Mouse (Mus musculus): ENCODE results near the gene Tmem39a. TPM values are rescaled to one million over a fixed set of nuclear protein-coding genes. Genes with fewer than 3 reads are reported as not detected.

Tmem39a gene
- polyA plus RNA-seq, 1 experiment from 2014 or later, result 90.8 TPM

GRCm38 (mm10) chr16:38555988-38556387 is 2.5 kb upstream of the Tmem39a start:
- no peaks in the 10 kb centered on the region for H3K4me1 ChIP-seq
- peaks cover 8% of the 10 kb centered on the region; the same call in 1 of the 2 replicates for H3K27me3 ChIP-seq (replicated peaks)
- no peaks in the 10 kb centered on the region for H3K9me3 ChIP-seq
- 87% methylated on average over 3 of the region's 3 CpGs for whole genome bisulfite sequencing
- no peak overlapping the region for H3K27ac ChIP-seq
- H3K9ac ChIP-seq, result no peak overlapping the region
- ATAC-seq (ENCODE audit: insufficient read depth, low FRiP score, low read depth), result no peak
- no peaks in the 10 kb centered on the region for H3K36me3 ChIP-seq
- no peak overlapping the region for H3K4me3 ChIP-seq (replicated peaks)
- H3K4me2 ChIP-seq, result no peak overlapping the region

- H3K36me3 ChIP-seq, result peaks cover 16% of the 10 kb centered on the region; the same call in 1 of the 2 replicates
- WGBS, result 6% methylated on average over 37 of the region's 37 CpGs
- H3K27ac ChIP-seq, result peak overlapping the region; percentile 80
- H3K4me3 ChIP-seq (replicated peaks), result peak overlapping the region; percentile 93
- peak overlapping the region; percentile 92 for H3K9ac ChIP-seq
- H3K4me2 ChIP-seq, result peak overlapping the region; percentile 56
- H3K9me3 ChIP-seq, result no peaks in the 10 kb centered on the region
- H3K4me1 ChIP-seq, result no peaks in the 10 kb centered on the region
- H3K27me3 ChIP-seq (replicated peaks), result peaks cover 5% of the 10 kb centered on the region; the same call in 1 of the 2 replicates
- ATAC-seq (ENCODE audit: insufficient read depth, low FRiP score, low read depth), result peak; percentile 96
Measured at GRCm38 (mm10) chr16:38562131-38562967, 3.9 kb downstream of the Tmem39a start.

GRCm38 (mm10) chr16:38562968-38563327 is 4.5 kb downstream of the Tmem39a start:
- Histone ChIP-seq H3K4me1 (no peaks in the 10 kb centered on the region), H3K27ac (peak overlapping the region; percentile 80), H3K4me3 (replicated peaks) (peak overlapping the region; percentile 93), H3K36me3 (peaks cover 18% of the 10 kb centered on the region), H3K4me2 (peak overlapping the region; percentile 56), H3K9ac (peak overlapping the region; percentile 92), H3K9me3 (no peaks in the 10 kb centered on the region), H3K27me3 (replicated peaks) (peaks cover 5% of the 10 kb centered on the region; the same call in 1 of the 2 replicates)
- WGBS, result under 1% methylated on average over 25 of the region's 25 CpGs
- no peak for ATAC-seq (ENCODE audit: insufficient read depth, low FRiP score, low read depth)

GRCm38 (mm10) chr16:38563516-38563915 is 5.0 kb downstream of the Tmem39a start:
- no peaks in the 10 kb centered on the region for H3K9me3 ChIP-seq
- H3K27ac ChIP-seq, result no peak overlapping the region
- H3K4me3 ChIP-seq (replicated peaks), result peak overlapping the region; percentile 93
- H3K9ac ChIP-seq, result peak overlapping the region; percentile 92; the same call in 1 of the 2 replicates
- peaks cover 5% of the 10 kb centered on the region; the same call in 1 of the 2 replicates for H3K27me3 ChIP-seq (replicated peaks)
- H3K4me2 ChIP-seq, result peak overlapping the region; percentile 56
- H3K36me3 ChIP-seq, result peaks cover 24% of the 10 kb centered on the region
- no peak for ATAC-seq (ENCODE audit: insufficient read depth, low FRiP score, low read depth)
- no peaks in the 10 kb centered on the region for H3K4me1 ChIP-seq
- WGBS, result 28% methylated on average over 10 of the region's 10 CpGs

GRCm38 (mm10) chr16:38568192-38568591 is 9.7 kb downstream of the Tmem39a start:
- Histone ChIP-seq H3K27me3 (replicated peaks) (no peaks in the 10 kb centered on the region), H3K4me1 (no peaks in the 10 kb centered on the region), H3K9ac (no peak overlapping the region), H3K4me3 (replicated peaks) (no peak overlapping the region), H3K9me3 (no peaks in the 10 kb centered on the region), H3K4me2 (no peak overlapping the region), H3K36me3 (peaks cover 44% of the 10 kb centered on the region), H3K27ac (no peak overlapping the region)
- WGBS, result 94% methylated on average over 5 of the region's 5 CpGs
- ATAC-seq (ENCODE audit: insufficient read depth, low FRiP score, low read depth), result no peak

- Histone ChIP-seq H3K4me1 (no peaks in the 10 kb centered on the region), H3K4me3 (replicated peaks) (no peak overlapping the region), H3K27ac (no peak overlapping the region), H3K9me3 (no peaks in the 10 kb centered on the region), H3K36me3 (peaks cover 41% of the 10 kb centered on the region; the same call in 1 of the 2 replicates), H3K4me2 (no peak overlapping the region), H3K9ac (no peak overlapping the region), H3K27me3 (replicated peaks) (no peaks in the 10 kb centered on the region)
- WGBS, result 99% methylated on average over 3 of the region's 3 CpGs
- ATAC-seq (ENCODE audit: insufficient read depth, low FRiP score, low read depth), result no peak
Measured at GRCm38 (mm10) chr16:38571481-38571880, 13.0 kb downstream of the Tmem39a start.

GRCm38 (mm10) chr16:38584761-38585160 is 26.3 kb downstream of the Tmem39a start:
- 84% methylated on average over 7 of the region's 7 CpGs for WGBS
- H3K4me1 ChIP-seq, result no peaks in the 10 kb centered on the region
- no peak overlapping the region for H3K27ac ChIP-seq
- no peak overlapping the region for H3K4me2 ChIP-seq
- no peaks in the 10 kb centered on the region for H3K9me3 ChIP-seq
- H3K9ac ChIP-seq, result no peak overlapping the region
- H3K36me3 ChIP-seq, result peaks cover 47% of the 10 kb centered on the region
- no peak overlapping the region for H3K4me3 ChIP-seq (replicated peaks)
- ATAC-seq (ENCODE audit: insufficient read depth, low FRiP score, low read depth), result no peak
- no peaks in the 10 kb centered on the region for H3K27me3 ChIP-seq (replicated peaks)

- Histone ChIP-seq H3K9ac (no peak overlapping the region), H3K27me3 (replicated peaks) (no peaks in the 10 kb centered on the region), H3K36me3 (peaks cover 47% of the 10 kb centered on the region), H3K4me3 (replicated peaks) (no peak overlapping the region), H3K9me3 (no peaks in the 10 kb centered on the region), H3K27ac (no peak overlapping the region), H3K4me2 (no peak overlapping the region), H3K4me1 (no peaks in the 10 kb centered on the region)
- ATAC-seq (ENCODE audit: insufficient read depth, low FRiP score, low read depth), result no peak
- WGBS, result 87% methylated on average over 5 of the region's 5 CpGs
Measured at GRCm38 (mm10) chr16:38585186-38585585, 26.7 kb downstream of the Tmem39a start.

GRCm38 (mm10) chr16:38587163-38587562 is 28.7 kb downstream of the Tmem39a start:
- WGBS, result 96% methylated on average over 5 of the region's 5 CpGs
- H3K9ac ChIP-seq, result no peak overlapping the region
- H3K4me3 ChIP-seq (replicated peaks), result no peak overlapping the region
- no peak for ATAC-seq (ENCODE audit: insufficient read depth, low FRiP score, low read depth)
- H3K4me1 ChIP-seq, result no peaks in the 10 kb centered on the region
- H3K27me3 ChIP-seq (replicated peaks), result no peaks in the 10 kb centered on the region
- H3K4me2 ChIP-seq, result no peak overlapping the region
- H3K27ac ChIP-seq, result no peak overlapping the region
- H3K9me3 ChIP-seq, result no peaks in the 10 kb centered on the region
- H3K36me3 ChIP-seq, result peaks cover 49% of the 10 kb centered on the region

GRCm38 (mm10) chr16:38587572-38587971 is 29.1 kb downstream of the Tmem39a start:
- Histone ChIP-seq H3K27me3 (replicated peaks) (no peaks in the 10 kb centered on the region), H3K27ac (no peak overlapping the region), H3K4me2 (no peak overlapping the region), H3K9me3 (no peaks in the 10 kb centered on the region), H3K4me3 (replicated peaks) (no peak overlapping the region), H3K4me1 (no peaks in the 10 kb centered on the region), H3K36me3 (peaks cover 46% of the 10 kb centered on the region), H3K9ac (no peak overlapping the region)
- ATAC-seq (ENCODE audit: insufficient read depth, low FRiP score, low read depth), result no peak
- 93% methylated on average over 4 of the region's 4 CpGs for WGBS

GRCm38 (mm10) chr16:38591506-38591905 is 33.0 kb downstream of the Tmem39a start:
- Histone ChIP-seq H3K4me2 (no peak overlapping the region), H3K4me3 (replicated peaks) (no peak overlapping the region), H3K27me3 (replicated peaks) (no peaks in the 10 kb centered on the region), H3K9me3 (no peaks in the 10 kb centered on the region), H3K36me3 (peaks cover 25% of the 10 kb centered on the region), H3K27ac (no peak overlapping the region), H3K4me1 (no peaks in the 10 kb centered on the region), H3K9ac (no peak overlapping the region)
- ATAC-seq (ENCODE audit: insufficient read depth, low FRiP score, low read depth), result no peak
- WGBS, result 80% methylated on average over 3 of the region's 3 CpGs

- Histone ChIP-seq H3K9me3 (no peaks in the 10 kb centered on the region), H3K27ac (no peak overlapping the region), H3K4me3 (replicated peaks) (no peak overlapping the region), H3K9ac (no peak overlapping the region), H3K4me1 (no peaks in the 10 kb centered on the region), H3K4me2 (no peak overlapping the region), H3K27me3 (replicated peaks) (no peaks in the 10 kb centered on the region), H3K36me3 (peaks cover 24% of the 10 kb centered on the region)
- 82% methylated on average over 12 of the region's 12 CpGs for WGBS
- no peak; the same call in 1 of the 2 replicates for ATAC-seq (ENCODE audit: insufficient read depth, low FRiP score, low read depth)
Measured at GRCm38 (mm10) chr16:38592026-38592678, 33.7 kb downstream of the Tmem39a start.

All from stomach, embryonic 15.5 days (tissue).